Mouse (Mus musculus) mature B cell (primary cell): ENCODE results near the gene Gm11756.
"Not testable (repeated sequence)": the region's sequence is repeated elsewhere in the genome, so short reads cannot be mapped to it uniquely, and the experiment has no call there.

Experiments
- in situ Hi-C: fragments of 300-500 bp; cut with MboI; formaldehyde crosslinking; loops from 2 replicates; pipeline ENCODE4 v1.14.3; 2019

Gene Gm11756

DNA sequence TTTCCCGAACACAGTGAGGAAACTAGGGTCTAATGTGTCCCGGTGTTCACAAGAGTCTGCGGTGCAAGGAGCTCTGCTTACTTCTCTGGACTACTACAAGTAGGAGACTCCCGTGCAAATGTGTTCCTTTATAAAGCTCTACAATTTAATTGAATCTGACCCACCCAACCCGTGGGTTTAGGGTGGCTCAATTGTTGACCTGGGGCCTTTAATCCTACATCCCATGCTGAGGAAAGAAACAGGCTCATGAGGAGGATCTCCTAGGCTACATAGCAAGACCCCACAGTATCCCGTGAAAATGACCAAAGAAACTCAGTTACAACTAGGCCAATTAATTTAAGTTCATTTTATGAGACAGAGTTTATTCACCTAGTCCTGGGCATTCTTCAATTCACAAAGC is at the start of gene Gm11756:
Gene Gm11756 (minus strand): TSS at position 101 of the 400 bp plus-strand sequence.
- in situ Hi-C loops: not testable (repeated sequence)

DNA sequence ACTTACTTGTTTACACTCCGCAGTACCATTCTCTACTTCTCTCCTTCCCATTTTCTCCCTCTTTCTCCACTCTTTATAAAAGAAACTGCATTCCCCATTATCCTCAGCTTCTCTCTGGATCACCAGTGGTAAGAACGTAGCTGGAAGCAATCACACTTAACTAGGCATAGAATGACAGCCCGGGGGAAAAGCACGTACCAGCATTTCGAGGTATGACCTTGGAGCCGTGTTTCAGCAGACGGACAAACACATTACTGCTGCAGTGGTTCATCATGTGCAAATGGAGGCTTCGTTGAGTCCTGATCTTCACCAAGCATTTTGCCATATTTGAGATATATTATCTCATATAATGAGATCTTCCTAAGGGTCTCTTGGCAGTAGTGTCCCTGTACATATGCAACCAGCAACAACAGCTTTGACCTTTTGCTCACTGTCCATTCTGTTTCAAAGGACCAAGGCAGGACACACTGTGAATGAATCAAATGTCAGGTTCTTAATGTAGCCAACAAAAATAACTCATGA is 29.9 kb upstream of the Gm11756 start, which contains the start of gene 2310002L09Rik:
Gene 2310002L09Rik (minus strand): TSS at position 472 of the 522 bp plus-strand sequence.
- in situ Hi-C loops: no loop called here

DNA sequence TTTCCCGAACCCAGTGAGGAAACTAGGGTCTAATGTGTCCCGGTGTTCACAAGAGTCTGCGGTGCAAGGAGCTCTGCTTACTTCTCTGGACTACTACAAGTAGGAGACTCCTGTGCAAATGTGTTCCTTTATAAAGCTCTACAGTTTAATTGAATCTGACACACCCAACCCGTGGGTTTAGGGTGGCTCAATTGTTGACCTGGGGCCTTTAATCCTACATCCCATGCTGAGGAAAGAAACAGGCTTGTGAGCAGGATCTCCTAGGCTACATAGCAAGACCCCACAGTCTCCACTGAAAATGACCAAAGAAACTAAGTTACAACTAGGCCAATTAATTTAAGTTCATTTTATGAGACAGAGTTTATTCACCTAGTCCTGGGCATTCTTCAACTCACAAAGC is 14.7 kb downstream of the Gm11756 start, which contains the start of gene Gm13871:
Gene Gm13871 (minus strand): TSS at position 101 of the 400 bp plus-strand sequence.
- in situ Hi-C loops: not testable (repeated sequence)

DNA sequence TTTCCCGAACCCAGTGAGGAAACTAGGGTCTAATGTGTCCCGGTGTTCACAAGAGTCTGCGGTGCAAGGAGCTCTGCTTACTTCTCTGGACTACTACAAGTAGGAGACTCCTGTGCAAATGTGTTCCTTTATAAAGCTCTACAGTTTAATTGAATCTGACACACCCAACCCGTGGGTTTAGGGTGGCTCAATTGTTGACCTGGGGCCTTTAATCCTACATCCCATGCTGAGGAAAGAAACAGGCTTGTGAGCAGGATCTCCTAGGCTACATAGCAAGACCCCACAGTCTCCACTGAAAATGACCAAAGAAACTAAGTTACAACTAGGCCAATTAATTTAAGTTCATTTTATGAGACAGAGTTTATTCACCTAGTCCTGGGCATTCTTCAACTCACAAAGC is 29.5 kb downstream of the Gm11756 start, which contains the start of gene Gm11757:
Gene Gm11757 (minus strand): TSS at position 101 of the 400 bp plus-strand sequence.
- in situ Hi-C loops: not testable (repeated sequence)

DNA sequence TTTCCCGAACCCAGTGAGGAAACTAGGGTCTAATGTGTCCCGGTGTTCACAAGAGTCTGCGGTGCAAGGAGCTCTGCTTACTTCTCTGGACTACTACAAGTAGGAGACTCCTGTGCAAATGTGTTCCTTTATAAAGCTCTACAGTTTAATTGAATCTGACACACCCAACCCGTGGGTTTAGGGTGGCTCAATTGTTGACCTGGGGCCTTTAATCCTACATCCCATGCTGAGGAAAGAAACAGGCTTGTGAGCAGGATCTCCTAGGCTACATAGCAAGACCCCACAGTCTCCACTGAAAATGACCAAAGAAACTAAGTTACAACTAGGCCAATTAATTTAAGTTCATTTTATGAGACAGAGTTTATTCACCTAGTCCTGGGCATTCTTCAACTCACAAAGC is 44.4 kb downstream of the Gm11756 start, which contains the start of gene Gm11758:
Gene Gm11758 (minus strand): TSS at position 101 of the 400 bp plus-strand sequence.
- in situ Hi-C loops: not testable (repeated sequence)
